Mouse (Mus musculus) lung, postnatal 0 days (tissue): ENCODE measurements around the gene Il23r. TPM values are rescaled to one million over a fixed set of nuclear protein-coding genes. Genes with fewer than 3 reads are reported as not detected.

Source experiments
- ATAC-seq: fragments of 200-750 bp; cut with Nextera tagmentation; 2 replicates; pipeline ENCODE4 v1.8.0; 2017; ENCODE audit warnings: moderate library complexity
- DNase-seq: peaks from one replicate; pipeline ENCODE4 v3.0.0-alpha.2; 2016; ENCODE audit warnings: low spot score
- H3K27ac ChIP-seq: fragments of 300-500 bp; sonication (generic); 2 replicates; pipeline ENCODE4 v1.5.1; 2014; ENCODE audit warnings: antibody characterized with exemption, mild to moderate bottlenecking, low read length, mixed read lengths
- H3K27me3 ChIP-seq: fragments of 300-500 bp; sonication (generic); replicated peaks from 2 replicates; pipeline ENCODE4 v1.6.1; 2014; ENCODE audit warnings: low read length, mixed read lengths; ENCODE audit not compliant: insufficient read depth
- H3K36me3 ChIP-seq: fragments of 300-500 bp; sonication (generic); 2 replicates; pipeline ENCODE4 v1.6.1; 2014; ENCODE audit warnings: low read length, mixed read lengths; ENCODE audit not compliant: insufficient read depth
- H3K4me1 ChIP-seq: fragments of 300-500 bp; sonication (generic); 2 replicates; pipeline ENCODE4 v1.6.1; 2014; ENCODE audit warnings: antibody characterized with exemption, low read depth, low read length, mixed read lengths; ENCODE audit not compliant: insufficient read depth
- H3K4me2 ChIP-seq: fragments of 300-500 bp; sonication (generic); replicated peaks from 2 replicates; pipeline ENCODE4 v1.6.1; 2014; ENCODE audit warnings: low read depth, mild to moderate bottlenecking, low read length, moderate library complexity, mixed read lengths
- H3K4me3 ChIP-seq: fragments of 300-500 bp; sonication (generic); 2 replicates; pipeline ENCODE4 v1.5.1; 2014; ENCODE audit warnings: low read depth, low read length
- H3K9ac ChIP-seq: fragments of 300-500 bp; sonication (generic); replicated peaks from 2 replicates; pipeline ENCODE4 v1.6.1; 2014; ENCODE audit warnings: low read depth, mild to moderate bottlenecking
- H3K9me3 ChIP-seq: fragments of 300-500 bp; sonication (generic); 2 replicates; pipeline ENCODE4 v1.6.1; 2016; ENCODE audit warnings: low read length, mixed read lengths
- CTCF ChIP-seq: IDR thresholded peaks from 2 replicates; pipeline ENCODE4 v1.5.1; 2016; ENCODE audit warnings: antibody characterized with exemption, mild to moderate bottlenecking
- EP300 ChIP-seq: IDR thresholded peaks from 2 replicates; pipeline ENCODE4 v1.6.1; 2016; ENCODE audit warnings: antibody characterized with exemption, mild to moderate bottlenecking, control low read depth
- WGBS: fragments of 180-500 bp; shearing (Covaris S2); extraction: QIAGEN DNeasy Blood & Tissue Kit; methylation state at CpG from one replicate; pipeline ENCODE4 v1.1.7; 2014; 5-methylcytosine and 5-hydroxymethylcytosine counted together
- polyA plus RNA-seq: library from polyadenylated mRNA; unstranded; fragments of >200 nt; fragmentation: Nextera tagmentation; extraction: Ambion mirVana; gene quantifications from 2 replicates; pipeline ENCODE4 v1.2.1, GENCODE M21; 2015

Il23r gene
- not detected in 2 replicates for polyA plus RNA-seq

- no peak for ATAC-seq
- H3K27ac ChIP-seq: no peak within 1 kb of the TSS
- H3K36me3 ChIP-seq: no peaks in the 10 kb centered on the region
- no peak within 1 kb of the TSS for H3K4me2 ChIP-seq
- no peaks in the 10 kb centered on the region for H3K27me3 ChIP-seq
- H3K4me1 ChIP-seq: no peaks in the 10 kb centered on the region
- H3K9ac ChIP-seq: no peak within 1 kb of the TSS
- H3K4me3 ChIP-seq: no peak within 1 kb of the TSS
- no peaks in the 10 kb centered on the region for H3K9me3 ChIP-seq
- no peak for DNase-seq
- 62% methylated on average over 2 of the region's 2 CpGs for WGBS
- TF ChIP-seq CTCF (no peak), EP300 (no peak)
Observed at GRCm38 (mm10) chr6:67491755-67492154, at the start of gene Il23r. Gene Il23r (minus strand): TSS chr6:67491855.

GRCm38 (mm10) chr6:67535777-67536054, 44.1 kb upstream of the Il23r start, which contains the start of gene Tacstd2:
Gene Tacstd2 (minus strand): TSS chr6:67535796.
- Histone ChIP-seq H3K9me3 (no peaks in the 10 kb centered on the region), H3K4me2 (peak within 1 kb of the TSS; percentile 59), H3K27ac (peak within 1 kb of the TSS; percentile 82), H3K27me3 (peaks cover 6% of the 10 kb centered on the region; the same call in 1 of the 2 replicates), H3K4me3 (peak within 1 kb of the TSS; percentile 39), H3K4me1 (no peaks in the 10 kb centered on the region), H3K36me3 (no peaks in the 10 kb centered on the region), H3K9ac (peak within 1 kb of the TSS; percentile 46; the same call in 1 of the 2 replicates)
- TF ChIP-seq CTCF (0 out of 2 replicates have a peak, but pooled peaks have one; percentile 3), EP300 (peak; percentile 31; the same call in 1 of the 2 replicates)
- DNase-seq (peak; percentile 88), ATAC-seq (peak; percentile 67)
- WGBS: 5% methylated on average over 8 of the region's 8 CpGs

GRCm38 (mm10) chr6:67535005-67535776, 43.5 kb upstream of the Il23r start:
- no peaks in the 10 kb centered on the region for H3K9me3 ChIP-seq
- peak overlapping the region; percentile 82 for H3K27ac ChIP-seq
- peak overlapping the region; percentile 39 for H3K4me3 ChIP-seq
- no peaks in the 10 kb centered on the region for H3K4me1 ChIP-seq
- H3K27me3 ChIP-seq: peaks cover 6% of the 10 kb centered on the region; the same call in 1 of the 2 replicates
- peak overlapping the region; percentile 46; the same call in 1 of the 2 replicates for H3K9ac ChIP-seq
- H3K36me3 ChIP-seq: no peaks in the 10 kb centered on the region
- peak overlapping the region; percentile 59 for H3K4me2 ChIP-seq
- DNase-seq (peak; percentile 28), ATAC-seq (peak; percentile 13)
- under 1% methylated on average over 61 of the region's 62 CpGs for WGBS
- 0 out of 2 replicates have a peak, but pooled peaks have one; percentile 5 for TF ChIP-seq CTCF
- TF ChIP-seq EP300: no peak

- no peaks in the 10 kb centered on the region for H3K4me1 ChIP-seq
- peak overlapping the region; percentile 82 for H3K27ac ChIP-seq
- H3K27me3 ChIP-seq: peaks cover 6% of the 10 kb centered on the region; the same call in 1 of the 2 replicates
- 7% methylated on average over 31 of the region's 31 CpGs for WGBS
- no peak for ATAC-seq
- DNase-seq: peak; percentile 9
- H3K9me3 ChIP-seq: no peaks in the 10 kb centered on the region
- H3K4me3 ChIP-seq: peak overlapping the region; percentile 39
- H3K9ac ChIP-seq: peak overlapping the region; percentile 46; the same call in 1 of the 2 replicates
- peak overlapping the region; percentile 59 for H3K4me2 ChIP-seq
- H3K36me3 ChIP-seq: no peaks in the 10 kb centered on the region
- TF ChIP-seq EP300 (no peak), CTCF (no peak)
Observed at GRCm38 (mm10) chr6:67534191-67535004, 42.7 kb upstream of the Il23r start.

GRCm38 (mm10) chr6:67532665-67533440, 41.2 kb upstream of the Il23r start:
- peak overlapping the region; percentile 39 for H3K4me3 ChIP-seq
- peak; percentile 85 for ATAC-seq
- H3K27ac ChIP-seq: peak overlapping the region; percentile 82
- H3K27me3 ChIP-seq: peaks cover 6% of the 10 kb centered on the region; the same call in 1 of the 2 replicates
- peak; percentile 90 for DNase-seq
- H3K9me3 ChIP-seq: no peaks in the 10 kb centered on the region
- no peaks in the 10 kb centered on the region for H3K4me1 ChIP-seq
- no peaks in the 10 kb centered on the region for H3K36me3 ChIP-seq
- H3K4me2 ChIP-seq: peak overlapping the region; percentile 59
- no peak overlapping the region for H3K9ac ChIP-seq
- no peak for TF ChIP-seq CTCF
- TF ChIP-seq EP300: peak; percentile 39; the same call in 1 of the 2 replicates
- WGBS: 5% methylated on average over 29 of the region's 29 CpGs
